Mouse (Mus musculus) forebrain, postnatal 0 days (tissue): ENCODE data around the gene Bok. TPM values are rescaled to one million over a fixed set of nuclear protein-coding genes. Genes with fewer than 3 reads are reported as not detected.
A peak's percentile ranks its signal among the peaks of the same experiment; 100 is the strongest.

Experiments used
- ATAC-seq: fragments of 200-750 bp; cut with Nextera tagmentation; 2 replicates; pipeline ENCODE4 v1.8.0; 2017; ENCODE audit warnings: mild to moderate bottlenecking, moderate library complexity
- DNase-seq: peaks from one replicate; pipeline ENCODE4 v3.0.0-alpha.2; 2015
- H3K27ac ChIP-seq: fragments of 300-500 bp; sonication (generic); 2 replicates; pipeline ENCODE4 v1.5.1; 2014; ENCODE audit warnings: low read depth, mild to moderate bottlenecking, antibody characterized with exemption, low read length, moderate library complexity, mixed read lengths
- H3K27me3 ChIP-seq: fragments of 300-500 bp; sonication (generic); 2 replicates; pipeline ENCODE4 v1.6.1; 2014; ENCODE audit warnings: mild to moderate bottlenecking, low read length, mixed read lengths; ENCODE audit not compliant: insufficient read depth
- H3K36me3 ChIP-seq: fragments of 300-500 bp; sonication (generic); 2 replicates; pipeline ENCODE4 v1.6.1; 2014; ENCODE audit warnings: mild to moderate bottlenecking, moderate library complexity; ENCODE audit not compliant: insufficient read depth
- H3K4me1 ChIP-seq: fragments of 300-500 bp; sonication (generic); 2 replicates; pipeline ENCODE4 v1.6.1; 2014; ENCODE audit warnings: antibody characterized with exemption; ENCODE audit not compliant: insufficient read depth
- H3K4me2 ChIP-seq: fragments of 300-500 bp; sonication (generic); 2 replicates; pipeline ENCODE4 v1.6.1; 2014; ENCODE audit warnings: low read depth, mild to moderate bottlenecking, moderate library complexity
- H3K4me3 ChIP-seq: fragments of 300-500 bp; sonication (generic); 2 replicates; pipeline ENCODE4 v1.5.1; 2014; ENCODE audit warnings: low read depth, low read length, mixed read lengths
- H3K9ac ChIP-seq: fragments of 300-500 bp; sonication (generic); 2 replicates; pipeline ENCODE4 v1.6.1; 2014; ENCODE audit warnings: mild to moderate bottlenecking
- H3K9me3 ChIP-seq: fragments of 300-500 bp; sonication (generic); 2 replicates; pipeline ENCODE4 v1.6.1; 2016; ENCODE audit warnings: low read length
- CTCF ChIP-seq: sonication (generic); IDR thresholded peaks from 2 replicates; pipeline ENCODE4 v1.5.1; 2016; ENCODE audit warnings: antibody characterized with exemption, control low read depth, low read depth
- WGBS: fragments of 180-500 bp; shearing (Covaris S2); extraction: QIAGEN DNeasy Blood & Tissue Kit; methylation state at CpG from one replicate; pipeline ENCODE4 v1.1.7; 2014; 5-methylcytosine and 5-hydroxymethylcytosine counted together
- polyA plus RNA-seq: library from polyadenylated mRNA; unstranded; fragments of >200 nt; fragmentation: Nextera tagmentation; extraction: Ambion mirVana; gene quantifications from 2 replicates; pipeline ENCODE4 v1.2.1, GENCODE M21; 2015
- total RNA-seq: library from RNA; depleted of rRNA; stranded (reverse); fragments of >200 nt; gene quantifications from 2 replicates; pipeline ENCODE4 v1.2.3, GENCODE M21; 2014

Gene Bok
- total and polyA plus RNA-seq, 2 experiments from 2014 or later = 94.6 to 113 TPM

GRCm38 (mm10) chr1:93726116-93726515 lies 40.7 kb downstream of the Bok start:
- ATAC-seq = no peak
- WGBS = 75% methylated on average over 3 of the region's 3 CpGs

GRCm38 (mm10) chr1:93726974-93727373 lies 41.5 kb downstream of the Bok start:
- peak; percentile 15; the same call in 1 of the 2 replicates for ATAC-seq
- no peaks in the 10 kb centered on the region for H3K9me3 ChIP-seq

More at GRCm38 (mm10) chr1:93726116-93726515, 40.7 kb downstream of the Bok start:
- Histone ChIP-seq H3K27ac (no peak overlapping the region), H3K9ac (no peak overlapping the region), H3K27me3 (no peaks in the 10 kb centered on the region), H3K4me2 (no peak overlapping the region), H3K4me1 (no peaks in the 10 kb centered on the region), H3K36me3 (peaks cover 15% of the 10 kb centered on the region; the same call in 1 of the 2 replicates), H3K9me3 (no peaks in the 10 kb centered on the region), H3K4me3 (no peak overlapping the region)
- peak; percentile 18; the same call in 1 of the 2 replicates for TF ChIP-seq CTCF
- no peak for DNase-seq

GRCm38 (mm10) chr1:93731103-93731502 lies 45.6 kb downstream of the Bok start:
- H3K4me2 ChIP-seq = no peak overlapping the region
- WGBS = 84% methylated on average over 5 of the region's 5 CpGs
- no peaks in the 10 kb centered on the region for H3K27me3 ChIP-seq
- no peaks in the 10 kb centered on the region for H3K36me3 ChIP-seq
- no peak for TF ChIP-seq CTCF
- DNase-seq = no peak
- no peaks in the 10 kb centered on the region for H3K9me3 ChIP-seq
- no peak overlapping the region for H3K9ac ChIP-seq
- no peak overlapping the region for H3K4me3 ChIP-seq
- no peak for ATAC-seq
- no peaks in the 10 kb centered on the region for H3K4me1 ChIP-seq
- H3K27ac ChIP-seq = no peak overlapping the region

More at GRCm38 (mm10) chr1:93726974-93727373, 41.5 kb downstream of the Bok start:
- TF ChIP-seq CTCF = peak; percentile 75
- 74% methylated on average over 3 of the region's 3 CpGs for WGBS
- Histone ChIP-seq H3K4me1 (no peaks in the 10 kb centered on the region), H3K27ac (no peak overlapping the region), H3K4me3 (no peak overlapping the region), H3K27me3 (no peaks in the 10 kb centered on the region), H3K9ac (no peak overlapping the region), H3K4me2 (no peak overlapping the region), H3K36me3 (peaks cover 15% of the 10 kb centered on the region; the same call in 1 of the 2 replicates)
- DNase-seq = peak; percentile 9

- DNase-seq (peak; percentile 36), ATAC-seq (peak; percentile 87)
- H3K4me2 ChIP-seq = no peak overlapping the region
- peak overlapping the region; percentile 47 for H3K27ac ChIP-seq
- no peaks in the 10 kb centered on the region for H3K27me3 ChIP-seq
- 7% methylated on average over 3 of the region's 3 CpGs for WGBS
- no peaks in the 10 kb centered on the region for H3K36me3 ChIP-seq
- H3K4me3 ChIP-seq = no peak overlapping the region
- H3K4me1 ChIP-seq = no peaks in the 10 kb centered on the region
- peak overlapping the region; percentile 22; the same call in 1 of the 2 replicates for H3K9ac ChIP-seq
- no peaks in the 10 kb centered on the region for H3K9me3 ChIP-seq
- no peak for TF ChIP-seq CTCF
Observed at GRCm38 (mm10) chr1:93731880-93732281, 46.4 kb downstream of the Bok start.

- Histone ChIP-seq H3K9me3 (no peaks in the 10 kb centered on the region), H3K27ac (no peak overlapping the region), H3K4me2 (no peak overlapping the region), H3K4me3 (no peak overlapping the region), H3K27me3 (no peaks in the 10 kb centered on the region), H3K9ac (no peak overlapping the region), H3K4me1 (no peaks in the 10 kb centered on the region), H3K36me3 (no peaks in the 10 kb centered on the region)
- DNase-seq = no peak
- no peak for TF ChIP-seq CTCF
- no peak for ATAC-seq
- WGBS = 94% methylated on average over 3 of the region's 3 CpGs
Observed at GRCm38 (mm10) chr1:93735859-93736258, 50.4 kb downstream of the Bok start.

GRCm38 (mm10) chr1:93737711-93738110 lies 52.3 kb downstream of the Bok start:
- Histone ChIP-seq H3K4me1 (no peaks in the 10 kb centered on the region), H3K9me3 (no peaks in the 10 kb centered on the region), H3K4me2 (no peak overlapping the region), H3K27ac (no peak overlapping the region), H3K27me3 (no peaks in the 10 kb centered on the region), H3K36me3 (no peaks in the 10 kb centered on the region), H3K4me3 (no peak overlapping the region), H3K9ac (no peak overlapping the region)
- 95% methylated on average over 5 of the region's 5 CpGs for WGBS
- TF ChIP-seq CTCF = no peak
- ATAC-seq (no peak), DNase-seq (no peak)

- Histone ChIP-seq H3K9me3 (no peaks in the 10 kb centered on the region), H3K4me3 (no peak overlapping the region), H3K27ac (no peak overlapping the region), H3K27me3 (no peaks in the 10 kb centered on the region), H3K36me3 (no peaks in the 10 kb centered on the region), H3K4me1 (no peaks in the 10 kb centered on the region), H3K9ac (no peak overlapping the region), H3K4me2 (no peak overlapping the region)
- no peak for TF ChIP-seq CTCF
- ATAC-seq (no peak), DNase-seq (no peak)
- WGBS = 89% methylated on average over 2 of the region's 2 CpGs
Observed at GRCm38 (mm10) chr1:93740671-93741070, 55.2 kb downstream of the Bok start.
